Comparison of ENCODE assay signal across 9 mouse cellular contexts in genomic region chr3:94364154-94364526, GRCm38 (mm10). TPM values are rescaled to one million over a fixed set of nuclear protein-coding genes. Genes with fewer than 3 reads are reported as not detected.
DNase-seq lines count a peak whose midpoint lies in the region; ATAC-seq and TF ChIP-seq lines count a peak whose summit lies in the region.
"Had no signal": no experiment of that assay in that cellular context is flagged by ENCODE, and none has a peak within 500 bp of the region (broad histone marks: within the 10 kb centered on the region; RNA-seq: fewer than 3 reads in every experiment).

No protein-coding gene starts in this region.

- no peak for DNase-seq in lung, embryonic 14.5 days
- no peak for DNase-seq in lung, adult 2 months
- no peak for DNase-seq in forebrain, embryonic 11.5 days (ENCODE audit: low spot score)
- DNase-seq in adrenal gland, postnatal 14 days, result no peak
- no peak for DNase-seq in MN1 (ENCODE audit: low spot score)
- no peak for DNase-seq in kidney, adult 8-10 months

- H3K27ac ChIP-seq in lung, embryonic 14.5 days (ENCODE audit: low read depth), result no peak overlapping the region; the same call in 1 of the 2 replicates
- no peak overlapping the region for H3K27ac ChIP-seq in forebrain, embryonic 11.5 days (ENCODE audit: low read depth, low read length)
- H3K27ac ChIP-seq in intestine, embryonic 15.5 days, result 0 out of 2 replicates have a peak overlapping the region, but pooled peaks have one; percentile 2
- peak overlapping the region; percentile 60; the same call in 1 of the 2 replicates for H3K27ac ChIP-seq in neural tube, embryonic 14.5 days (ENCODE audit: low read depth, low read length)

- peaks cover 31% of the 10 kb centered on the region for H3K27me3 ChIP-seq in lung, embryonic 14.5 days (ENCODE audit: insufficient read depth, low read length)
- peaks cover 19% of the 10 kb centered on the region for H3K27me3 ChIP-seq in forebrain, embryonic 11.5 days (ENCODE audit: control insufficient read depth, insufficient read depth, low read length)
- peaks cover 4% of the 10 kb centered on the region; the same call in 1 of the 2 replicates for H3K27me3 ChIP-seq in intestine, embryonic 15.5 days (replicated peaks)
- no peaks in the 10 kb centered on the region for H3K27me3 ChIP-seq in neural tube, embryonic 14.5 days (ENCODE audit: control insufficient read depth, insufficient read depth, low read length)

- H3K36me3 ChIP-seq in lung, embryonic 14.5 days (ENCODE audit: insufficient read depth), result no peaks in the 10 kb centered on the region
- H3K36me3 ChIP-seq in forebrain, embryonic 11.5 days (ENCODE audit: control insufficient read depth, insufficient read depth, low read length), result no peaks in the 10 kb centered on the region
- H3K36me3 ChIP-seq in intestine, embryonic 15.5 days, result no peaks in the 10 kb centered on the region
- H3K36me3 ChIP-seq in neural tube, embryonic 14.5 days (ENCODE audit: control insufficient read depth, insufficient read depth, low read length), result no peaks in the 10 kb centered on the region

- no peak for TF ChIP-seq POLR2A in lung, adult 2 months (IDR thresholded peaks at IDR 0.05; ENCODE audit: borderline replicate concordance, extremely low read depth, low read depth, low read length)

- peak overlapping the region; percentile 55 for H3K4me3 ChIP-seq in lung, embryonic 14.5 days (ENCODE audit: low read depth, low read length)
- no peak overlapping the region for H3K4me3 ChIP-seq in lung, adult 2 months (replicated peaks; ENCODE audit: extremely low read depth, low read depth, low read length)
- H3K4me3 ChIP-seq in forebrain, embryonic 11.5 days (ENCODE audit: low read depth, low read length), result peak overlapping the region; percentile 52
- H3K4me3 ChIP-seq in intestine, embryonic 15.5 days (replicated peaks), result peak overlapping the region; percentile 59
- peak overlapping the region; percentile 50 for H3K4me3 ChIP-seq in neural tube, embryonic 14.5 days (ENCODE audit: low read depth, low read length)

- peak overlapping the region; percentile 92 for H3K4me2 ChIP-seq in lung, embryonic 14.5 days
- H3K4me2 ChIP-seq in forebrain, embryonic 11.5 days (ENCODE audit: low read depth, low read length, severe bottlenecking), result peak overlapping the region; percentile 85
- H3K4me2 ChIP-seq in intestine, embryonic 15.5 days (replicated peaks), result peak overlapping the region; percentile 96
- peak overlapping the region; percentile 86 for H3K4me2 ChIP-seq in neural tube, embryonic 14.5 days (ENCODE audit: low read depth, low read length)

- no peak for TF ChIP-seq CTCF in lung, embryonic 14.5 days (IDR thresholded peaks at IDR 0.05; ENCODE audit: low read depth)
- TF ChIP-seq CTCF in lung, adult 2 months (IDR thresholded peaks at IDR 0.05; ENCODE audit: insufficient read depth, low read length), result no peak

- WGBS in lung, embryonic 14.5 days, result 5% methylated on average over 22 of the region's 23 CpGs
- WGBS in lung, adult 2 months, result 8% methylated on average over 23 of the region's 23 CpGs
- 4% methylated on average over 23 of the region's 23 CpGs for WGBS in forebrain, embryonic 11.5 days
- WGBS in intestine, embryonic 15.5 days, result 6% methylated on average over 23 of the region's 23 CpGs
- WGBS in neural tube, embryonic 14.5 days, result 4% methylated on average over 23 of the region's 23 CpGs

- peak overlapping the region; percentile 65 for H3K9ac ChIP-seq in lung, embryonic 14.5 days
- H3K9ac ChIP-seq in forebrain, embryonic 11.5 days (ENCODE audit: low read length), result peak overlapping the region; percentile 74
- peak overlapping the region; percentile 73 for H3K9ac ChIP-seq in intestine, embryonic 15.5 days
- H3K9ac ChIP-seq in neural tube, embryonic 14.5 days (replicated peaks; ENCODE audit: low read depth, low read length), result peak overlapping the region; percentile 84

- peaks cover 7% of the 10 kb centered on the region; the same call in 1 of the 2 replicates for H3K4me1 ChIP-seq in lung, embryonic 14.5 days (ENCODE audit: insufficient read depth)
- H3K4me1 ChIP-seq in lung, adult 2 months (ENCODE audit: control insufficient read depth, insufficient read depth, low read length), result no peaks in the 10 kb centered on the region
- peaks cover 9% of the 10 kb centered on the region; the same call in 1 of the 2 replicates for H3K4me1 ChIP-seq in forebrain, embryonic 11.5 days (replicated peaks; ENCODE audit: control insufficient read depth, insufficient read depth, low read length)
- 0 out of 2 replicates have a peak, but pooled peaks cover 7% of the 10 kb centered on the region for H3K4me1 ChIP-seq in intestine, embryonic 15.5 days (replicated peaks)
- no peaks in the 10 kb centered on the region for H3K4me1 ChIP-seq in neural tube, embryonic 14.5 days (ENCODE audit: control insufficient read depth, insufficient read depth, low read length)

- no peaks in the 10 kb centered on the region for H3K9me3 ChIP-seq in lung, embryonic 14.5 days (ENCODE audit: low read depth, low read length)
- no peaks in the 10 kb centered on the region; the same call in 1 of the 2 replicates for H3K9me3 ChIP-seq in forebrain, embryonic 11.5 days (ENCODE audit: control insufficient read depth, low read length)
- no peaks in the 10 kb centered on the region for H3K9me3 ChIP-seq in intestine, embryonic 15.5 days
- H3K9me3 ChIP-seq in neural tube, embryonic 14.5 days (ENCODE audit: control insufficient read depth, low read length), result no peaks in the 10 kb centered on the region

- peak; percentile 3; the same call in 1 of the 2 replicates for ATAC-seq in lung, embryonic 14.5 days (ENCODE audit: insufficient read depth)
- ATAC-seq in forebrain, embryonic 11.5 days (replicated peaks; ENCODE audit: low FRiP score), result peak; percentile 40
- peak; percentile 3; the same call in 1 of the 2 replicates for ATAC-seq in intestine, embryonic 15.5 days
- peak; percentile 69 for ATAC-seq in neural tube, embryonic 14.5 days (ENCODE audit: low read depth)

RNA-seq across cellular contexts. Expression of gene C2cd4d, which starts 1.9 kb away (rescaled TPM):
- 0.74 and 1.2 TPM in 2 replicates for polyA plus RNA-seq in lung, embryonic 14.5 days (2014; fragmentation: Nextera tagmentation; extraction: Ambion mirVana)
- polyA plus RNA-seq in lung, adult 2 months (2012; rRNA removed), result 0.37 and 0.83 TPM in 2 replicates
- 0.94 and 2.1 TPM in 2 replicates for polyA plus RNA-seq in forebrain, embryonic 11.5 days (2014; fragmentation: Nextera tagmentation; extraction: Ambion mirVana)
- polyA plus RNA-seq in intestine, embryonic 15.5 days (2015; fragmentation: Nextera tagmentation; extraction: Ambion mirVana), result 0.59 and 0.81 TPM in 2 replicates
- polyA plus RNA-seq in neural tube, embryonic 14.5 days (2014; fragmentation: Nextera tagmentation; extraction: Ambion mirVana), result 3.9 and 4.3 TPM in 2 replicates
- 0.41 and 0.56 TPM in 2 replicates for total RNA-seq in adrenal gland, postnatal 14 days (2021)

RNA-seq across cellular contexts. Expression of gene Rorc, which starts 8.5 kb away (rescaled TPM):
- polyA plus RNA-seq in lung, embryonic 14.5 days (2014; fragmentation: Nextera tagmentation; extraction: Ambion mirVana), result 4.7 and 5.4 TPM in 2 replicates
- 6.3 and 7.9 TPM in 2 replicates for polyA plus RNA-seq in lung, adult 2 months (2012; rRNA removed)
- polyA plus RNA-seq in forebrain, embryonic 11.5 days (2014; fragmentation: Nextera tagmentation; extraction: Ambion mirVana), result 0.60 and 1.3 TPM in 2 replicates
- 6.8 and 7.9 TPM in 2 replicates for polyA plus RNA-seq in intestine, embryonic 15.5 days (2015; fragmentation: Nextera tagmentation; extraction: Ambion mirVana)
- polyA plus RNA-seq in neural tube, embryonic 14.5 days (2014; fragmentation: Nextera tagmentation; extraction: Ambion mirVana), result 0.24 and 0.49 TPM in 2 replicates
- 21.3 and 26.3 TPM in 2 replicates for total RNA-seq in adrenal gland, postnatal 14 days (2021)

RNA-seq across cellular contexts. Expression of gene Them5, which starts 22.2 kb away (rescaled TPM):
- 0.43 TPM in 1 of 2 replicates, not detected in the other for polyA plus RNA-seq in lung, embryonic 14.5 days (2014; fragmentation: Nextera tagmentation; extraction: Ambion mirVana)
- polyA plus RNA-seq in lung, adult 2 months (2012; rRNA removed), result 0.26 and 24.4 TPM in 2 replicates
- polyA plus RNA-seq in forebrain, embryonic 11.5 days (2014; fragmentation: Nextera tagmentation; extraction: Ambion mirVana), result 0.35 and 0.57 TPM in 2 replicates
- polyA plus RNA-seq in intestine, embryonic 15.5 days (2015; fragmentation: Nextera tagmentation; extraction: Ambion mirVana), result not detected in 2 replicates
- 0.22 TPM in 1 of 2 replicates, not detected in the other for polyA plus RNA-seq in neural tube, embryonic 14.5 days (2014; fragmentation: Nextera tagmentation; extraction: Ambion mirVana)
- total RNA-seq in adrenal gland, postnatal 14 days (2021), result not detected in 2 replicates
- polyA plus RNA-seq: large intestine, adult 2 months had no signal

RNA-seq across cellular contexts. Expression of gene Lingo4, which starts 34.2 kb away (rescaled TPM):
- 0.08 and 0.11 TPM in 2 replicates for polyA plus RNA-seq in lung, embryonic 14.5 days (2014; fragmentation: Nextera tagmentation; extraction: Ambion mirVana)
- polyA plus RNA-seq in lung, adult 2 months (2012; rRNA removed), result 0.12 and 0.17 TPM in 2 replicates
- polyA plus RNA-seq in forebrain, embryonic 11.5 days (2014; fragmentation: Nextera tagmentation; extraction: Ambion mirVana), result 0.23 and 0.35 TPM in 2 replicates
- 0.41 and 0.58 TPM in 2 replicates for polyA plus RNA-seq in intestine, embryonic 15.5 days (2015; fragmentation: Nextera tagmentation; extraction: Ambion mirVana)
- polyA plus RNA-seq in neural tube, embryonic 14.5 days (2014; fragmentation: Nextera tagmentation; extraction: Ambion mirVana), result 1.3 and 1.4 TPM in 2 replicates
- 0.44 and 0.83 TPM in 2 replicates for total RNA-seq in adrenal gland, postnatal 14 days (2021)

RNA-seq across cellular contexts. Expression of gene Tdrkh, which starts 48.9 kb away (rescaled TPM):
- polyA plus RNA-seq in lung, embryonic 14.5 days (2014; fragmentation: Nextera tagmentation; extraction: Ambion mirVana), result 8.8 and 10.0 TPM in 2 replicates
- polyA plus RNA-seq in lung, adult 2 months (2012; rRNA removed), result 0.17 and 0.44 TPM in 2 replicates
- 55.0 and 57.5 TPM in 2 replicates for polyA plus RNA-seq in forebrain, embryonic 11.5 days (2014; fragmentation: Nextera tagmentation; extraction: Ambion mirVana)
- 11.5 and 11.9 TPM in 2 replicates for polyA plus RNA-seq in intestine, embryonic 15.5 days (2015; fragmentation: Nextera tagmentation; extraction: Ambion mirVana)
- 51.5 and 52.5 TPM in 2 replicates for polyA plus RNA-seq in neural tube, embryonic 14.5 days (2014; fragmentation: Nextera tagmentation; extraction: Ambion mirVana)
- total RNA-seq in adrenal gland, postnatal 14 days (2021), result 10.7 and 10.9 TPM in 2 replicates

Comparison
In these comparisons a context has a peak if more than half of its experiments do, and no peak if none do; other contexts are left out.
1. ATAC-seq: peak in every context shown above with its lines; median percentile 69 in neural tube, embryonic 14.5 days; 40 in forebrain, embryonic 11.5 days; 3 in lung, embryonic 14.5 days; 3 in intestine, embryonic 15.5 days.
2. H3K27ac ChIP-seq: peak in intestine, embryonic 15.5 days (single experiment) and neural tube, embryonic 14.5 days (single experiment); none in lung, embryonic 14.5 days (single experiment) and forebrain, embryonic 11.5 days (single experiment).
3. Peak in every context shown above with its lines, with median percentiles within 50 percentile points of each other: H3K4me2 ChIP-seq and H3K9ac ChIP-seq.